Mouse (Mus musculus): ENCODE measurements around the gene Tekt5. TPM values are rescaled to one million over a fixed set of nuclear protein-coding genes. Genes with fewer than 3 reads are reported as not detected.
A peak's percentile ranks its signal among the peaks of the same experiment; 100 is the strongest.

Gene Tekt5
- total RNA-seq, 2 experiments from 2014 or later, result 6.5 to 8.6 TPM

- intact Hi-C loops (cut with DNase I), result no loop called here
- DNase-seq (ENCODE audit: low spot score in 2 of 2), result no peak
Observed at GRCm38 (mm10) chr16:10385261-10385660, 10.0 kb downstream of the Tekt5 start.

- intact Hi-C loops (cut with DNase I), result no loop called here
- DNase-seq (ENCODE audit: low spot score in 2 of 2), result no peak
Observed at GRCm38 (mm10) chr16:10384544-10384943, 10.7 kb downstream of the Tekt5 start.

GRCm38 (mm10) chr16:10384060-10384497 lies 11.2 kb downstream of the Tekt5 start:
- no peak for DNase-seq (ENCODE audit: low spot score in 2 of 2)
- intact Hi-C loops (cut with DNase I), result no loop called here

- intact Hi-C loops (cut with DNase I), result no loop called here
- DNase-seq (ENCODE audit: low spot score in 2 of 2), result peak; percentile 35 to 82
Observed at GRCm38 (mm10) chr16:10379531-10379930, 15.8 kb downstream of the Tekt5 start.

GRCm38 (mm10) chr16:10377286-10377685 lies 18.0 kb downstream of the Tekt5 start:
- DNase-seq (ENCODE audit: low spot score in 2 of 2), result no peak
- intact Hi-C loops (cut with DNase I), result no loop called here

GRCm38 (mm10) chr16:10374254-10375011 lies 20.9 kb downstream of the Tekt5 start:
- peak; percentile 15 to 18 for DNase-seq (ENCODE audit: low spot score in 2 of 2)
- intact Hi-C loops (cut with DNase I), result loop anchor here (2.0 kb wide), 1 partner anchor 28 kb away; no protein-coding TSS in a partner anchor

- intact Hi-C loops (cut with DNase I), result no loop called here
Observed at GRCm38 (mm10) chr16:10372372-10372771, 22.9 kb downstream of the Tekt5 start.

GRCm38 (mm10) chr16:10369996-10370395 lies 25.3 kb downstream of the Tekt5 start:
- intact Hi-C loops (cut with DNase I), result no loop called here
- no peak for DNase-seq (ENCODE audit: low spot score in 2 of 2)

More at GRCm38 (mm10) chr16:10372372-10372771, 22.9 kb downstream of the Tekt5 start:
- DNase-seq (ENCODE audit: low spot score in 2 of 2), result no peak

GRCm38 (mm10) chr16:10369468-10369934 lies 25.8 kb downstream of the Tekt5 start:
- peak in 1 of 2 experiments; percentile 24 for DNase-seq (ENCODE audit: low spot score in 2 of 2)
- intact Hi-C loops (cut with DNase I), result no loop called here

- intact Hi-C loops (cut with DNase I), result no loop called here
- DNase-seq (ENCODE audit: low spot score in 2 of 2), result peak; percentile 13 to 50
Observed at GRCm38 (mm10) chr16:10366240-10367217, 28.8 kb downstream of the Tekt5 start.

- DNase-seq (ENCODE audit: low spot score in 2 of 2), result no peak
- intact Hi-C loops (cut with DNase I), result no loop called here
Observed at GRCm38 (mm10) chr16:10365796-10366195, 29.5 kb downstream of the Tekt5 start.

GRCm38 (mm10) chr16:10363061-10363460 lies 32.2 kb downstream of the Tekt5 start:
- no peak for DNase-seq (ENCODE audit: low spot score in 2 of 2)
- intact Hi-C loops (cut with DNase I), result no loop called here

- DNase-seq (ENCODE audit: low spot score in 2 of 2), result no peak
- intact Hi-C loops (cut with DNase I), result no loop called here
Observed at GRCm38 (mm10) chr16:10359241-10359640, 36.0 kb downstream of the Tekt5 start.

GRCm38 (mm10) chr16:10358010-10358934 lies 37.0 kb downstream of the Tekt5 start:
- DNase-seq (ENCODE audit: low spot score in 2 of 2), result no peak
- intact Hi-C loops (cut with DNase I), result no loop called here

- intact Hi-C loops (cut with DNase I), result no loop called here
- peak in 1 of 2 experiments; percentile 55 for DNase-seq (ENCODE audit: low spot score in 2 of 2)
Observed at GRCm38 (mm10) chr16:10355004-10355403, 40.3 kb downstream of the Tekt5 start.

GRCm38 (mm10) chr16:10351050-10351636 lies 44.1 kb downstream of the Tekt5 start:
- no peak for DNase-seq (ENCODE audit: low spot score in 2 of 2)
- intact Hi-C loops (cut with DNase I), result no loop called here

- intact Hi-C loops (cut with DNase I), result no loop called here
- no peak for DNase-seq (ENCODE audit: low spot score in 2 of 2)
Observed at GRCm38 (mm10) chr16:10349876-10350275, 45.4 kb downstream of the Tekt5 start.

GRCm38 (mm10) chr16:10349436-10349835 lies 45.9 kb downstream of the Tekt5 start:
- intact Hi-C loops (cut with DNase I), result no loop called here

GRCm38 (mm10) chr16:10347551-10347950 lies 47.7 kb downstream of the Tekt5 start:
- peak in 1 of 2 experiments; percentile 24 for DNase-seq (ENCODE audit: low spot score in 2 of 2)
- intact Hi-C loops (cut with DNase I), result loop anchor here (1.0 to 2.0 kb wide), 2 partner anchors 27 to 34 kb away; partner anchors contain the start of gene Emp2

More at GRCm38 (mm10) chr16:10349436-10349835, 45.9 kb downstream of the Tekt5 start:
- DNase-seq (ENCODE audit: low spot score in 2 of 2), result no peak
